Mouse (Mus musculus) embryonic facial prominence, embryonic 10.5 days (tissue): ENCODE results near the gene Ubl4a. TPM values are rescaled to one million over a fixed set of nuclear protein-coding genes. Genes with fewer than 3 reads are reported as not detected.

Source experiments
- DNase-seq: peaks from one replicate; pipeline ENCODE4 v3.0.0-alpha.2; 2017; ENCODE audit warnings: low spot score
- H3K27ac ChIP-seq: fragments of 300-500 bp; sonication (generic); replicated peaks from 2 replicates; pipeline ENCODE4 v1.5.1; 2016; ENCODE audit warnings: mild to moderate bottlenecking
- H3K27me3 ChIP-seq: fragments of 300-500 bp; sonication (generic); replicated peaks from 2 replicates; pipeline ENCODE4 v1.6.1; 2016; ENCODE audit warnings: low read depth, mild to moderate bottlenecking; ENCODE audit not compliant: poor library complexity, severe bottlenecking
- H3K36me3 ChIP-seq: fragments of 300-500 bp; sonication (generic); replicated peaks from 2 replicates; pipeline ENCODE4 v1.6.1; 2016; ENCODE audit warnings: mild to moderate bottlenecking, moderate library complexity
- H3K4me1 ChIP-seq: fragments of 300-500 bp; sonication (generic); 2 replicates; pipeline ENCODE4 v1.6.1; 2016
- H3K4me3 ChIP-seq: fragments of 300-500 bp; sonication (generic); 2 replicates; pipeline ENCODE4 v1.5.1; 2016; ENCODE audit warnings: mild to moderate bottlenecking, moderate library complexity
- H3K9me3 ChIP-seq: fragments of 300-500 bp; sonication (generic); 2 replicates; pipeline ENCODE4 v1.6.1; 2016; ENCODE audit warnings: mild to moderate bottlenecking
- WGBS: fragments of 180-500 bp; shearing (Covaris S2); methylation state at CpG from one replicate; pipeline ENCODE4 v1.1.7; 2016; 5-methylcytosine and 5-hydroxymethylcytosine counted together
- microRNA-seq: library from miRNA; unstranded; fragments of <30 nt; microRNA quantifications from one replicate; pipeline ENCODE4, GENCODE M21; 2017
- polyA plus RNA-seq: library from polyadenylated mRNA; unstranded; fragments of >200 nt; fragmentation: Nextera tagmentation; extraction: Ambion mirVana; gene quantifications from 2 replicates; pipeline ENCODE4 v1.2.1, GENCODE M21; 2016

Ubl4a gene
- polyA plus RNA-seq, 1 experiment from 2014 or later = 61.1 TPM

DNA sequence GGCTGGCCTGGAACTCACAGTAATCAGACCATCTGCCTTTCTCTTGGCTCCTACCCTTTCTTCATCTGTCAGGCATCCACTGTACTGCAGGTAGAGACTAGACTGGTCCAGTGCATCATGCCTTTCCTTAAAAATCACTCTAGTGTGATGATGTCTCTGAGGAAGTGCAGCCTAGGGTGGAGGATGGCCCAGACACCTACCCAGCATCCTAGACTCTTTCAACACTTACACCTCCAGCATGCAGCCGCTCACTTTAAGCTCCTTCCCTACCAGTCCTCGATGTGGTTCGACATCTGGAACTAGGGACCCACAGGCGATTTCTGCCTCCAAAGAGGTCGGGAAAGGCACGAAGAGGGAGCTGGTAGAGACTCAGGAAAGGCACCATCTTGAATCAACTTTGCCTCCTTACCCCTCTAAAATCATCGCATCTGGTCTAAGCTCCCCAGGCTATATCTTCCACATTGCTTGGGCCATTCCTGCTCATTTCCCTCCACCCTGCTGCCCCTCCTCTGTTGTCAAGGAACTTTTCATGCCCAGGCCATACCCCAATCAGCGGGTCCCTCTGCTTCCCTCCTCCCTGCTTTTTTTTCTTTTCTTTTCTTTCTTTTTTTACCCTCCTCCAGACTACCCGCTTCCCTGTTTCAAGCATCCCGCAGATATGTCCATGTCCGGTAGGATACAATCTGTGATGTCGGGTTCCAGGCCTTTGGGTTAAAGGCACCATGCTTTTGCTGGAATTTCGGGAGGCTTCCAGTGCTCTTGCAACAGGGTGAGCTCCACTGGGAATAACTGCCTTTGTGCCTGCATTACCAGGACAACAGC, 20.2 kb downstream of the Ubl4a start:
- peak overlapping the region; percentile 62 for H3K4me3 ChIP-seq
- no peak for DNase-seq
- H3K36me3 ChIP-seq = no peaks in the 10 kb centered on the region
- H3K27ac ChIP-seq = peak overlapping the region; percentile 82
- no peaks in the 10 kb centered on the region for H3K27me3 ChIP-seq
- 31% methylated on average over 13 of the region's 13 CpGs for WGBS
- H3K9me3 ChIP-seq = no peaks in the 10 kb centered on the region
- H3K4me1 ChIP-seq = 0 out of 2 replicates have a peak, but pooled peaks cover 3% of the 10 kb centered on the region

DNA sequence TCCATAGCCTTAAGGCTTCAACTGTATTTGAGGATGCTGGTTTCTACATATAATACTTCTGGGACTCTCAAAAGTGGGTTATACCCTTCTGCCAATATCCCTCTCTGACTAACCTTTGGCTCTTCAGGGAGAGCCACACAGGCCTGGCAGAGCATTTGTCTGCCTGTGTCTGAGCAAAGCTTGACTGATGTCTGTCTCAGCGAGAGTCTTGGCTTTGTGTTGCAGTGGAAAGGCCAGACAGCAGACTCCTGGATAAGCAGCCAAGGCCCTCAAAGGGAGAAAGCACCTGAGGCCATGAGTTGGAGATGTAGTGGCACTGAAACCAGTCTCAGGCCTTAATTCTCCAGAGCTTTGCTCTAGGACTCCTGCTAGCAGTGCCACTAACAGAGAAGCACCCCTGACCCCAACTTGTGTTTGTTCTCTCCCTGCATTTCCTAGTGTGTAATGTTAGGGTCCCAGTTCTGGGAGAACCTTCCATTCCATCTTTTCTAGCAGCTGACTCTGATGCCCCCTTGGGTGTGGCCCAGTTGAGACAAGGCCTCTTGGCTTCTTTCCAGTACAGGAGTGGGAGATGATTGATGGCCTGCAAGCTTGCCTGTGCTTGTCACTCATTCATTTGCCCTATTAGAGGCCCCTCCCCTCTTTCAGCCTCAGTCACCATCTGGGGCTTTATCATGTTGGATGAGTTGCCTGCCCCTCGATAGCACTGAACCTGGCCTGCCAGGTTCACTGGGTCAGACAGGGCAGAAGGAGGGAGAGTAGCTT, 42.7 kb downstream of the Ubl4a start:
- Histone ChIP-seq H3K9me3 (no peaks in the 10 kb centered on the region), H3K4me3 (peak overlapping the region; percentile 67), H3K27ac (0 out of 2 replicates have a peak overlapping the region, but pooled peaks have one; percentile 93), H3K27me3 (no peaks in the 10 kb centered on the region), H3K4me1 (peaks cover 29% of the 10 kb centered on the region), H3K36me3 (peaks cover 34% of the 10 kb centered on the region)
- WGBS = 56% methylated on average over 2 of the region's 2 CpGs
- no peak for DNase-seq

DNA sequence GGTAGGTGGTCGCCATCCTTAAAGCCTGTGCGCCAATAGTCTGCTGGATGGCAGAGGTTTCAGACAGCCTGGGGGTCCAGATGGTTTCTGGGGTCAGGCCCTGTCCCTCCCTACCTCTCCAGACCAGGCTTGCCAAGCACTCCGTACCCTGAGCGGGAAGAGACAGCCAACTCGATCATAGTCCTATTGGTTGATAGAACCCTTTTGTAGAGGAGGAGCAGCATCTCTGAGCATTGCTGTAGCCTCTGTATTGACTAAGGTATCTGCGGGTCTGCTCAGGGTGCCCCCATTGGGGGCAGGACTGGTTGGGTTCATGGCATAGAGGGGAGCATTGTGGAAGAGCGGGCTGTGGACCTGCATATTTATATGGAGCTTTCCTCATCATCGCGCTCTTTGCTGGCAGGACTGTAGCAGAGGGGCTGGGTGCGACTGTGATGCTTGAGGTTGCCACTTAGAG, 43.8 kb downstream of the Ubl4a start:
- WGBS = 27% methylated on average over 10 of the region's 10 CpGs
- Histone ChIP-seq H3K36me3 (peaks cover 23% of the 10 kb centered on the region), H3K4me1 (peaks cover 29% of the 10 kb centered on the region), H3K4me3 (peak overlapping the region; percentile 67), H3K27ac (peak overlapping the region; percentile 93), H3K9me3 (no peaks in the 10 kb centered on the region), H3K27me3 (no peaks in the 10 kb centered on the region)
- no peak for DNase-seq

GRCm38 (mm10) chrX:74328725-74329161, 44.3 kb downstream of the Ubl4a start, which contains the start of gene Plxna3:
TSS of gene Plxna3 (plus strand) at chrX:74329066.
- 13% methylated on average over 30 of the region's 30 CpGs for WGBS
- H3K27me3 ChIP-seq = no peaks in the 10 kb centered on the region
- DNase-seq = peak; percentile 81
- H3K4me3 ChIP-seq = peak within 1 kb of the TSS; percentile 67
- H3K36me3 ChIP-seq = peaks cover 18% of the 10 kb centered on the region
- H3K9me3 ChIP-seq = no peaks in the 10 kb centered on the region
- peak within 1 kb of the TSS; percentile 93 for H3K27ac ChIP-seq
- H3K4me1 ChIP-seq = peaks cover 29% of the 10 kb centered on the region

Small RNA genes lying within 50 kb of the gene (microRNA-seq; reads per million reads assigned to microRNA genes)
- not detected for gene Mir7092

Other genes with a start within 250 kb of the Ubl4a start
- gene Opn1mw, start 245.8 kb downstream of the Ubl4a start, polyA plus RNA-seq = not detected in 2 replicates
- gene Mecp2, start 237.9 kb downstream of the Ubl4a start, polyA plus RNA-seq = 12.4 and 15.7 TPM in 2 replicates
- not detected in 2 replicates for gene Tex28, start 205.4 kb downstream of the Ubl4a start, polyA plus RNA-seq
- gene Tktl1, start 196.0 kb downstream of the Ubl4a start, polyA plus RNA-seq = 0.10 TPM in 1 of 2 replicates, not detected in the other
- gene Flna, start 123.4 kb downstream of the Ubl4a start, polyA plus RNA-seq = 315 and 331 TPM in 2 replicates
- gene Emd, start 118.5 kb downstream of the Ubl4a start, polyA plus RNA-seq = 25.9 and 27.8 TPM in 2 replicates
- 846 and 850 TPM in 2 replicates for gene Rpl10, start 102.4 kb downstream of the Ubl4a start, polyA plus RNA-seq
- 68.8 and 70.4 TPM in 2 replicates for gene Taz, start 91.3 kb downstream of the Ubl4a start, polyA plus RNA-seq
- 4.2 and 4.7 TPM in 2 replicates for gene Dnase1l1, start 90.9 kb downstream of the Ubl4a start, polyA plus RNA-seq
- 86.4 and 91.5 TPM in 2 replicates for gene Atp6ap1, start 76.1 kb downstream of the Ubl4a start, polyA plus RNA-seq
- gene Gdi1, start 68.2 kb downstream of the Ubl4a start, polyA plus RNA-seq = 231 and 251 TPM in 2 replicates
- gene Fam50a, start 60.2 kb downstream of the Ubl4a start, polyA plus RNA-seq = 60.2 and 60.4 TPM in 2 replicates
- 18.3 and 19.6 TPM in 2 replicates for gene Plxna3, start 44.2 kb downstream of the Ubl4a start, polyA plus RNA-seq
- gene Lage3, start 19.6 kb downstream of the Ubl4a start, polyA plus RNA-seq = 114 and 119 TPM in 2 replicates
- gene Slc10a3, start 131 bp upstream of the Ubl4a start, polyA plus RNA-seq = 12.3 and 13.0 TPM in 2 replicates
- 23.7 and 23.8 TPM in 2 replicates for gene Fam3a, start 20.1 kb upstream of the Ubl4a start, polyA plus RNA-seq
- gene Ikbkg, start 20.1 kb upstream of the Ubl4a start, polyA plus RNA-seq = 18.7 and 18.9 TPM in 2 replicates
- 54.7 and 57.3 TPM in 2 replicates for gene G6pdx, start 56.0 kb upstream of the Ubl4a start, polyA plus RNA-seq
- gene Gm6880, start 108.2 kb upstream of the Ubl4a start, polyA plus RNA-seq = not detected in 2 replicates
- gene Olfr1326-ps1, start 201.7 kb upstream of the Ubl4a start, polyA plus RNA-seq = not detected in 2 replicates
- gene Olfr1325, start 219.5 kb upstream of the Ubl4a start, polyA plus RNA-seq = not detected in 2 replicates